Mouse (Mus musculus) hematopoietic stem cell, adult 5-6 weeks (primary cell): ENCODE data around the gene Stac2. TPM values are rescaled to one million over a fixed set of nuclear protein-coding genes. Genes with fewer than 3 reads are reported as not detected.
A peak's percentile ranks its signal among the peaks of the same experiment; 100 is the strongest.

Experiments
- ATAC-seq, 2 experiments: fragments of 125-278 bp in 1 of 2; replicated peaks in 1 of 2; 2 replicates each; pipeline ENCODE4 v1.8.0; 2016 to 2017; ENCODE audit warnings: inconsistent platforms in 2 of 2, mild to moderate bottlenecking in 2 of 2, moderate number of reproducible peaks in 2 of 2, low read depth in 1 of 2, moderate TSS enrichment in 1 of 2; ENCODE audit not compliant: low FRiP score in 2 of 2, poor library complexity in 2 of 2, severe bottlenecking in 2 of 2, insufficient read depth in 1 of 2, low TSS enrichment in 1 of 2
- total RNA-seq: library from RNA; stranded (forward); fragments of 172-1452, 232-1000 nt; gene quantifications from 2 replicates; pipeline ENCODE4 v1.2.3, GENCODE M21; 2017

The Stac2 gene
- total RNA-seq, result not detected in 2 replicates

- peak in 1 of 2 experiments; percentile 37; a peak in 1 of 4 replicates for ATAC-seq
Measured at GRCm38 (mm10) chr11:98052989-98053834, at the start of gene Stac2. Gene Stac2 (minus strand): TSS chr11:98053462.

DNA sequence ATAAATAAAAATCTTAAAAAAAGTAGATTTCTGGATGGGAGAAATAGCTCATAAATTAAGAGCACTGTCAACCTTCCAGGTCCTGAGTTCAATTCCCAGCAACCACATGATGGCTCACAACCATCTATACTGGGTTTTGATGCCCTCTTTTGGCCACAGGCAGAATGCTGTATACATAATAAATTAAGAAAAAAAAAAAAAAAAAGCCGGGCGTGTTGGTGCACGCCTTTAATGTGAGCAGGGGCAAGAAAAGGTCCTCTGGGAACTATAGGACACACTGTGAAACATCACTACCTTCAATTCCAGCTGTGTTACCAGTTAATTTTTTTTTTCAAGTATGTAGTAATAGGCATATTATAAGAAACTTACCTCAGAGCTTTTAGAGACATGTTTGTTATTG, 48.1 kb upstream of the Stac2 start:
- ATAC-seq, result no peak

GRCm38 (mm10) chr11:98090583-98090982, 37.3 kb upstream of the Stac2 start:
- ATAC-seq, result no peak

DNA sequence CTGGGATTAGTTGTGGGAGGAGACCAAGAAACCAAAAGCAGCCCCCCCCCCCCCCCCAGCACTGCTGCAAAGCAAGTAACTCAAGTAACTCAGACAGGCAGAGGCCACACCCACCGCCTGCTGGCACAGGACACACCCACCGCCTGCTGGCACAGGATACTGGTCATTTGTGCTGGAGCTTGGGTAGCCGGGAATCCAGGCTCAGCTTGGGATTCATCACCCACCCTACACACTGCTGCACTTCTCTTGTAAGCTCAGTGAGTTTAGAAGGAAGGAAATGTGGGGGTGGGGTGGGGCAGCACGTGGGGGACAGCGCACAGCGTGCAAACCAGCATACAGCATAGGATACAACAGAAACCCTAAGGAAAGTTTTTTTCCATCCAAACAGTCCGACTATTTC, 35.0 kb upstream of the Stac2 start:
- ATAC-seq, result no peak

GRCm38 (mm10) chr11:98086574-98086973, 33.3 kb upstream of the Stac2 start:
- ATAC-seq, result no peak

DNA sequence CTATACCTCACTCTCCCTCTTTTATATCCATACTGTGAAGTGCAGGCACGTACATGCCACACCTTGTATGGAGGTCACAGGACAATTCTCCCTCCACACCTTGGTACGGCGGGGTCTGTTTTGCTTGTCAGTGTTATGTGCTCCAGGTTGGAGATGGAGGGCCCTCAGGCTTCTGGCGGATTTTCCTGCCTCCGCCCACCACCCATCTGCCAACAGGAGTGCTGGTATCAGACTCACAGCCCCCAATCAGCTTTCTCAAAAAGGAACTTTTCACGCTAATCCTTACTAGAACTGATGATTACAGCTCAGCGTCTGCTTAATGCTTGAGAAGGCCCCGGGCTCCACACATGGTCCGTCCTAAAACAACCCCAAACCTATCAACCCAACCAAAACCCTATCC, 32.9 kb upstream of the Stac2 start:
- no peak for ATAC-seq

DNA sequence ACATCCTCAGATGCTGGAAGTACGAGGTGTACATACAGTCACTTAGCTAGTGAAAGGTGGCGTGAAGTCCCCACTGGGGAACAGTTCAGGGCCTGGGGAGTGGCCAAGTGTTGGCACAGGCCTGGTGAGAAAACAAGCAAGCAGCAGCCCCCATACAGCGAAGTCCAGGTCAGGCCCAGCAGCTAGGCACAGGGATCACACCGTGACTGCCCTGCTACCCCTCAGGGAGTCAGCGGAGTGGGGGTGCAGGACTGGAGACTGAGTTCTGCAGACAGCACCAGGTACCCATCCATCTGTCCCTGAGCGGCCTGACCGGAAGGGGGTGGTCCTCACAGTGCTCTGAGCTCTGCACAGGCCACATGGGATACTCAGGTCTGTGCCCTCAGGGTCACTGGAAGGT, 29.5 kb upstream of the Stac2 start:
- ATAC-seq, result no peak

DNA sequence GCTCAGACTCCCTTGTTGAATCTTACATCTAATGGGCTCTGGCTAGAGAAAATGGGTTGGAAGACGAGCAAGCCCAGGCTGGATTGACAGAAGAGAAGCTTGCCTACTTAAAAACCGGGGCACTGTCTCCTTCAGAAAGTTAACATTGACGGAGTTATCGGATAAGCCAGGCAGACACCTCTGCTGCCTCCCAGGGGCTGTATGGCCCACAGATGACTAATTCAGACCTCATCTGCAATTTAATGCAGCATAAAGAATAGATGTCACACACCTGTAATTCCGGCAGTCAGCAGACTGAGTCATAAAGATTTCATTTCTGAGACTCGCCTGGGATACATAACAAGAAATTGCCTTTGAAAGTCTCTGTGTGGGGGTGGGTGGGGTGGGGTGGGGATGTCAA, 27.2 kb upstream of the Stac2 start:
- no peak for ATAC-seq

DNA sequence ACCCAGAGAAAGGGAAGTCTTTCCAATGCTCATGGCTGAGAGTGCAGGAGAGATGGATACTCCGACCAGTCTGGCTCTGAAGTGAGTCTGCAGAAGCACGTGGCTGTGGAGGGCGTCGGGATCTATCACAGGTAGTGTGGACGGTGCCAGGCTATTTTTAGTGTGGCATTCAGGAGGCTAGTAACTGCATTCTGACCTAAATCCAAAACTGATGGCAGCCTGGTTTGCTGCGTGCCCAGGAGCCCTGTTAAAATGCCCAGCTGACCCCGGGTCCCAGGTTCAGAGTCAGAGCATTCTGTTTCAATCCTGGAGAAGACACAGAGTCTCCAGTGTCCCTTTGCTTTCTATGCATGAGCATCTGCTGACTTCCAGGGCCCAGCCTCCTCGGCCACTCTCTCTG, 23.8 kb upstream of the Stac2 start:
- ATAC-seq, result no peak

GRCm38 (mm10) chr11:98075195-98075808, 22.0 kb upstream of the Stac2 start:
- ATAC-seq, result peak in 1 of 2 experiments; percentile 77; a peak in 3 of 4 replicates

DNA sequence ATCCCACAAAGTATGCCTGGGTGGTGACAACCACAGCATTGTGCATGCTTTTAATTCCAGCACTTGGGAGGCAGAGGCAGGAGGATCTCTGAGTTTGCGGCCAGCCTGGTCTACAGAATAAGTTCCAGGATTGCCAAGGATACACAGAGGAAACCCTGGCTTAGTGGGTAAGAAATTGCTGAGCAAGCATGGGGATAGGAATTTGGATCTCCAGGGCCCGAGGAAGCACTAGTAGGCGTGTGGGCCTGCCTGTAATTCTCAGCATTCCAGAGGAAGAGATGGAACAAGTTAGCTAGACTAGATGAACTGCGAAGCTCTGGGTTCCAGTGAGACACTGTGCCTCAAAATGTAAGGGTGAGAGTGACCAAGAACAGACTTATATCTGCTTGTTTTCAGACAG, 20.2 kb upstream of the Stac2 start:
- no peak for ATAC-seq

DNA sequence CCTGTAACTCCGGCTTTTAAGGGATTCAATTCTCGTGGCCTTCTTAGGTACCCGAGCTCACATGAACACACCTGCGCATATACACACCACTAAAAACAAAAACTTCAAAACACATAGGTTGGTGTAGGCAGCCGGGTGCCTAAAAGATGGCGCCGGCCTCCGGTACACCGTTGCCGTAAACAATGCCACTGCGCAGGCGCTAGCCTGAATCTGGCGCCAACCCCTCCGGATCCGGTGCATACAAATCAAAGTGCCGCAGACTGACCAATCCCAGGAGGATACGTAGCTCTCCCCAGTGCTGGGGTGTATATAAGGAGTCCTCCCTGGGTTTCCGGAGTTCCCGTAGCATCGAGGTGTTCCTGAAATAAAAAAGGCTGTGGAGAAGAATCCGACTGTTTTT, 14.0 kb upstream of the Stac2 start:
- ATAC-seq, result no peak

DNA sequence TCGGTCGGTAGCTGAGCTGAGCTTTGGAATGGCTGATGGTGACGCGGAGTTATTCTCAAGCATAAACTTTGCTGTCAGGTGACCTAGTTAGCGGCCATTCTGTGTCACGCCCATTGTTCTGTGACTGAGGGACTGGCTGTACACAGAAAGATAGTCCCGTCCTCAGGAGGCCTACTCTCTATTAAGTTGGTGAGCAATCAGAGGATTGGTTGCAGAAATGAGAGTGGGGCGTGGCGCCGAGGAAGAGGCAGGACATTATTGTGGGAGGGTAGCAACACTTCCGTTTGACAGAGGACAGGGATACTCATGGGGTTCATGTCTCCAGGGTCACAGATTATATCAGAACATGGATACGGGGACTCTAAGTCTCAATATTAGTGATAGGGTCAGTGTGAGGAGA, 12.9 kb upstream of the Stac2 start:
- ATAC-seq, result no peak

- ATAC-seq, result no peak
Measured at GRCm38 (mm10) chr11:98061904-98062562, 8.8 kb upstream of the Stac2 start.

- ATAC-seq, result no peak
Measured at GRCm38 (mm10) chr11:98061441-98061840, 8.2 kb upstream of the Stac2 start.

- ATAC-seq, result no peak
Measured at GRCm38 (mm10) chr11:98060104-98060692, 6.9 kb upstream of the Stac2 start.

- no peak for ATAC-seq
Measured at GRCm38 (mm10) chr11:98059662-98060061, 6.4 kb upstream of the Stac2 start.

DNA sequence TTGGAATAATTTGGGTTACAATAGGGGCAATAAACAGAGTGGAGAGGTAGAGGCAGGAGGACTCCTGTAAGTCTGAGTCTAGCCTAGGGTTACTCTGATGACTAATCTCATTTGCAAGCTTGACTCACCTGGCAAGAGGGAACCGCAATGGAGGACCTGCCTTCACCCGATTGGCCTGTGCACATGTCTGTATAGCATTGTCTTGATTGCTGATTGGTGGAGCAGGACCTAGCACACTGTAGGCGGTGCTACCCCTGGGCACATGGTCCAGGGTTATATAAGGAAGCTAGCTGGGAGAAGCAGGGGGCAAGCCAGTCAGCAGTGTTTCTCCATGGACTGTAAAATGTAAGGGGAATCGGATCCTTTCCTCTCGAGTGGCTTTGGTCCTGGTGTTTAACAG, 4.7 kb upstream of the Stac2 start:
- ATAC-seq, result 0 out of 4 replicates have a peak, but pooled peaks of 1 of the 2 experiments have one; percentile 19
